Mouse (Mus musculus) ES-Bruce4 (cell line): Measurements from ENCODE around the gene Tiam1.

Experiments
- CTCF ChIP-seq: IDR thresholded peaks from one replicate; pipeline ENCODE4 v1.8.1; 2011; ENCODE audit warnings: low read depth, low read length
- EP300 ChIP-seq: IDR thresholded peaks from 2 replicates; pipeline ENCODE4 v1.6.1; 2011; ENCODE audit warnings: low read depth, low read length; ENCODE audit not compliant: insufficient read depth
- POLR2A ChIP-seq: IDR thresholded peaks from one replicate; pipeline ENCODE4 v1.8.1; 2011; ENCODE audit warnings: low read length; ENCODE audit not compliant: insufficient read depth

DNA sequence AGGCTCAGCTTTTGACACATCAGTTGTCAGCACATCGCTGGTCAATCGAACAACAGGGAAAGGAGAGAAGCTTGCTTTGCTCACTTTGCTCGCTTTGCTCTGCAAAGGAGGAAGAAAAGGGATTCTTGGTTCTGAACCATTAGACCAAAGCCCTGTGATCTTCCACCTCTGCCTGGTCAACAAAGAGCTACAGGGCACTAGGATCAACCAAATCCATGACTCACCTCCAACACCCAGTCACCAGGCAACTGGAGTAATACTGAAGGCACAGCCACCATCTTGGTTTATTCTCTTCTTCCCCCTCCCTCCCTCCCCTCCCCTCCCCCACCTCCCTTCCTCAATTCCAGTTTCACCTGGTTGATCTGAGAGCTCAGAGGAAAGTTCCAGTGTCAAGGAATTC is 45.8 kb downstream of the Tiam1 start:
- TF ChIP-seq CTCF (no peak), POLR2A (no peak), EP300 (no peak)
